Mouse (Mus musculus) right cerebral cortex, postnatal 36 days (tissue): ENCODE measurements around the gene Tmem88b.
"Not testable (repeated sequence)": the region's sequence is repeated elsewhere in the genome, so short reads cannot be mapped to it uniquely, and the experiment has no call there.

Source experiments
- DNase-seq, 2 experiments: peaks; one replicate each; pipeline ENCODE4 v3.0.0; 2022; ENCODE audit warnings: low spot score in 2 of 2, mixed read lengths in 1 of 2

Gene Tmem88b

DNA sequence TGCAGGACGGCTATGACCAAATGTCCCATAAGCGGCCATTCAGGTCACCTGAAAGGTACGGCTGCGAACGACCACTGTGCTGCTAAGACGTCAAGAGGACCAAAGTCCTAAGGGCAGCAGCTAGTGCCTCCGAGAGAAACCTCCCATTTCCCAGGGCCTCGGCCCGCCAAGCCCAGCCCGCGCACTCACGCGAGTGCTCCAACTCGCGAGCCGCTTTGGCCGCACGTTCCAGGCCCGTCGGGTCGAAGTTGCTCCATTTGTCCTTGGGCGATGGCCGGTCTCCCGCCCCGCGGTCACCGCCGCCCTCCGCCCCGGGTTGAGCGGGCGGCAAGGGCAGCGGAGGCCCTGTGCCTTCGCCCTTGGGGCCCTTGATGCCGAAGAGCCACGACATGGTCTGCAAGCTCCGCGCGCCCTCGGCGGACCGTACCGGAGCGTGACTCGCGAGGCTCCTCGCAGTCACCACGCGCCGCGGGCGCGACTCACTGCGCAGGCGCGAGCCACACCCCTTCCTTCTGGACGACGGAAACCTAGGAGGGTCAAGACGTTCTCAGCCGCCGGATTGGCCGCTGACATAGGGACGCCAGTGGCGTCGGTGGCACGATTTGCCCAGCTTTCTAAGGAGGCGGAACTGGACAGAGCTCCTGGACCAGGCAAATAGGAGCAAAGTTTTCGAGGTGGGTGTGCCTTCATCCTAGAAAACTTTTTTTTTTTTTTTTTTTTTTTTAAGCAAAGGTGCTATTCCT lies 24.9 kb downstream of the Tmem88b start, which contains the start of gene Atad3a:
Gene Atad3a (minus strand): TSS at position 481 of the 743 bp plus-strand sequence.
- DNase-seq: peak; percentile 93 to 94

DNA sequence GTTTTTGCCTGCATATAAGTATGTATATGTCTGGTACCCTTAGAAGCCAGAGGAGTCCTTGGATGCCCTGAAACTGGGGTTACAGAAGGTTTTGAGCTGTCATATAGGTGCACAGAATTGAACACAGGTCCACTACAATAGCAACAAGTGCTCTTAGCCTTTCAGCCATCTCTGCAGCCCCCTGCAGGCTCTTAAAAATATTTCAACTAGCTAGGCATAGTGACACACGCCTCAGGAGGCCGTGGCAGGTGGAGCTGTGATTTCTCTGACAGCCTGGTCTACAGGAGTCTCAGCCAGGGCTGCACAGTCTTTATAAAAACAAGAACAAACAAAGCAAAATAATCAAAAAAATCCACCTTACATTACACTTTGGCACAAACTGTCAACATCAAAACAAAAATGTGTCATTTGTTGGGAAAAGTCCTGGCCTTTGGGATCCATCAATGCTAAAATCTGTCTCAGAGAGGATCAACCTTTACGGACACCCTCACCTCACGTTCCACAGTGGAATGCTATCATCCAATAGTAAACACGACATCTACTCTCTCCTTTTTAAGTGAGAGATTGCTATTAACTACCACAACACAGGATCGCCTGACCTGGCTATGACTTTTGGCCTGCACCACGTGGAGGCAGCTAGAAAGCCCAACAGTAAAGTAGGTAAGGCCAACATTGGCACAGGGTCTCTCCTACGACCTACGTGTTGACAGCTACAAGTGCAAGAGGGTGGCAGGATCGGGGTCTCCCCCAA lies 25.6 kb downstream of the Tmem88b start:
- DNase-seq: no peak

DNA sequence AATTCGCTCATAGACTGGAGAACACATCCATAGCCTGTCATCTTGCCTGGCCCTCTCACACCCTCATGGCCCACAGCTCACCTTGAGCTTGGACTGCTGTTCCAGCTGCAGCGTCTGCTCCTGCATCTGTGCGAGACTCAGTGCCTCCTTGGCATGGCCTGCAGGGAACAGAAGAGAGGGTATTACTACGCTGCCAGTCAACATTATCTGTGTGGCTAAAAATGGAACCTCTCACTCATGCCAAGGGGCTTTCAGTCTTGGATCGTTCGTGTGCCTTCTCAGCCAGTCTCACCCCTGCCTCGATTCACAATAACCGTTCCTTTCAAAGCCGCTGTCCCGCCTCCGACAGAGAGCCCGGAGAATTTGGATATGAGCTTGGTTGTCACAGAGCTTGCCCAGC lies 28.7 kb downstream of the Tmem88b start:
- no peak for DNase-seq

DNA sequence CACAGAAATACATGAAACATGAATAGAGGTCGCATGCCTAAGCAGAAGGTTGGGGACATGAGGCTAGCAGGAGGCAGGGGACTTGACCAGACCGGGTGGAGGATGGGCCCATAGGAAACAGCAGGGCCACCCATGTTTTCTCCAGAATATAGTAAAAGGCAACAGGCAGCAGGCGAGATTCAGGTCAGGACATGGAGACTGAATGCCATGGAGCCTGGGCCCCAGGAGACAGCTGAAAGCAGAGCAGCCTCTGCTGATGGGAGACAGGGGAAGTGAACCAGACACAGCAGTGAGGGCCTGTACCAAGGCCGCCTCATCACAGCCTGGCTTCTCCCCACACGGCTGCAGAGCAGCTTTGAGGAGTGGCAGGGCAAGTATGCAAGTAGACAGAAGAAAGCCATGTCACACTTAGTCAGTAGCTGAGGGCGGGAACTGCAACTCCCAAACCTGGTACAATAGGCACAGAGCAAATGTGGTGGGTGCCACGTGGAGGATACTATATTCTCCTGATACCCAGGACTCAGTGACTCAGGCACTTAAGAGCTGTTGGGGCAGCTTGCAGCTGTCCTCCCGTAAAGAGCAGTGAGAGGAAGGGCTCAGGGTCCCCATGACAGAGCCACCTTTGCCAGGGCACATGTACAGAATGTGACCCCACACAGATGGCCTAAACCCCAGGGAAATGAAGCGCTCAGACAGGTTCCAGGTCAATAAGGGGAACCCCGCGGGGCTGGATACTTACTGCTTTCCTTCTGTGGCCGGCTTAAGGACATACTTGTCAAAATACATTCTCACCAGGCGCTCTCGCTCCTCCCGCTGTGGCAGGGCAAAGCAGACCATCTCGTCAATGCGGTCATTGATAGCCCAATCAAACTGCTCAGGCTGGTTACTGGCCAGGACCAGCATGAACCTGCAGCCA lies 38.8 kb downstream of the Tmem88b start:
- DNase-seq: no peak

DNA sequence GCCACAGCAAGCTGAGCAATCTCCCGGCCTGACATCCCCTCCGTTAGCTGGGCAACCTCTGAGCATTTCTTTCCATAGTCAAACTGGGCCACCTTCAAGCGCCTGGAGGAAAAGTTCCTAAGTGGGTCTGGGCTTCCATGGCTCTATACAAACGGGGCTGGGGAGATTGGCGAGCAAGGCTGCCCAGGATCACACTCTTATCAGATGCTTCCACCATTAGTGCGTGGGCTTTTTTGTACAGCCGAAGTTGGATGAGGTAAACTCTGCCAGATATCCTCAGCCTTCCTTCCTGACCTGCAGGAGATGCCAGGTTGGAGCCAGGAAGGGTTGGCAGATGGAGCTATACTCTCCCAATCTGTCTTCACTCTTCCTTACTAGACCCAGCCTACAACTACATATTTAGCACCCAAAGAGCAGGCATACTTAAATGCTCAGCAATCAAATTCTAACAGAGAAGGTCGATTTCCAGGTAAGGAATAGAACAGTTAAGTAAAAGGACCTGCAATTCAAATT lies 39.6 kb downstream of the Tmem88b start:
- DNase-seq: no peak

DNA sequence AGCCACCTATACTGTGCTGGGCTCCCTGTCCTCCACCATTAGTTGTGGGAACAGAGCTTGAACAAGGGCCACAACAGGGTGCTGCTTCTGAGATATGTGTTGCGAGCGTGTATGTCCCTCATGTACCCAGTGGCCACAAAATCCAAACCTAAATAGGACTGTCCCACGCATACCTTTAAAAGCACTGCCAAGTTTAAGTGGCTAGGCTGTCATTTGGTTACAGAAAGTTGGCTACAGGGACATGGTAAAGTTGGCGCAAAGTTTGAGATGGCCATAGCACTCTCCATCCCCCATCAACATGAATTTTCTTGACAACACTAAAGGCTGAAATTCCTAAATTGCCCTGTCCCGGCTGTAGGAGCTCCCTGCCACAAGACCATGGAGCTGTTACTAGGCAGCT lies 40.5 kb downstream of the Tmem88b start:
- no peak for DNase-seq

DNA sequence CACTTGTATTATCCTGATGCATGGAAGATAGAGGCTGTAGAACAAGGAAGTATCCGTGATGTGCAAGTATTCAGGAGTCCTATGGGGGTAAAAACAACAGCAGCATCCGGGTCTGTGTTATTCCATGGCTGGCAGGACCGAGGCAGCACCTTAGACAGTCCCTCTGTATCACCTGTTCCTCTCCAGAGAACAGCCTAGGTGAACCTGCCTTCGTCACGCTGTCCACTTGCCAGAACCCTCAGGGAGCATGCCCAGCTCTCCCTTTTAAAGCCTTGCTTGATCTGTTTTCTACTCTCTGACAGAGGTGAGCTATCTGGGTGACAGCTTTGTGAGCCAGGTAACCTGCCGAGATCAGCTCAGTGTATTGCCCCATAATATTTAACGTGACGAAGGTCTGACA lies 41.2 kb downstream of the Tmem88b start:
- DNase-seq: no peak

DNA sequence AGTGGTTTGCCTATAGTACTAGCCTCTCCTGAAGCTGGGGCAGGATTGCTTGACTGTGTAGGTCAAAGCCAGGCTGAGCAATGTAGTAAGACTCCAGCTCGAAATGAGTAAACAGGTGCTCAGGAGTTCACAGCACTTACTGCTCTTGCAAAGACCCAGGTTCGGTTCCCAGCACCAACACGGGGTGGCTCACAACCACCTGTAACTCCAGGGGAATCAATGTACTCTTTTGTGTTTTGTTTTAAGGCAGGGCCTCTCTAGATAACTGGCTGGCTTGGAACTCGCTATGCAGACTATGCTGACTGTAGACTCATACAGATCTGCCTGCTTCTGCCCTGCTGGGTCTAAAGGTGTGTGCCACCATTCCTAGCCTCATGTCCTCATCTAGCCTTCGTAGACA lies 43.0 kb downstream of the Tmem88b start:
- DNase-seq: no peak

DNA sequence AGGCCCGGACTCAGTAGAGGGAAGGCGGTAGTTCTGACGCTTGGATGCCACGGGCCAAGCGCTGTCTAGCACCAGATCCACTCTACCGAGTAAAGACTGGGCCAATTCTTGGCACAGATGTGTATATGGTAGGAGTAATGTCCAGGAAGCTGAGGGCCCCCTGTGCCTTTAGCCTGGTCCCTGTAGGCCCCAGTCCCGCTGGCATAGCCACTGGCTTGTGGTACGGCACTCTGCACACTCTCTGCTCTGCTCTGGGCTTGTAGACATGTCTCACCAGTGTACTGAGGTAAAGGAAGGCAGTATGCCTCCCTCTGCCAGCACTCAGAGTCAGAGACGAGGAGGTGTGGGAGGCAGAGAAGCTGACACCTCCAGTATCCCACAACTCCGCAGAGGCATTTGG lies 45.0 kb downstream of the Tmem88b start:
- not testable (repeated sequence) for DNase-seq

DNA sequence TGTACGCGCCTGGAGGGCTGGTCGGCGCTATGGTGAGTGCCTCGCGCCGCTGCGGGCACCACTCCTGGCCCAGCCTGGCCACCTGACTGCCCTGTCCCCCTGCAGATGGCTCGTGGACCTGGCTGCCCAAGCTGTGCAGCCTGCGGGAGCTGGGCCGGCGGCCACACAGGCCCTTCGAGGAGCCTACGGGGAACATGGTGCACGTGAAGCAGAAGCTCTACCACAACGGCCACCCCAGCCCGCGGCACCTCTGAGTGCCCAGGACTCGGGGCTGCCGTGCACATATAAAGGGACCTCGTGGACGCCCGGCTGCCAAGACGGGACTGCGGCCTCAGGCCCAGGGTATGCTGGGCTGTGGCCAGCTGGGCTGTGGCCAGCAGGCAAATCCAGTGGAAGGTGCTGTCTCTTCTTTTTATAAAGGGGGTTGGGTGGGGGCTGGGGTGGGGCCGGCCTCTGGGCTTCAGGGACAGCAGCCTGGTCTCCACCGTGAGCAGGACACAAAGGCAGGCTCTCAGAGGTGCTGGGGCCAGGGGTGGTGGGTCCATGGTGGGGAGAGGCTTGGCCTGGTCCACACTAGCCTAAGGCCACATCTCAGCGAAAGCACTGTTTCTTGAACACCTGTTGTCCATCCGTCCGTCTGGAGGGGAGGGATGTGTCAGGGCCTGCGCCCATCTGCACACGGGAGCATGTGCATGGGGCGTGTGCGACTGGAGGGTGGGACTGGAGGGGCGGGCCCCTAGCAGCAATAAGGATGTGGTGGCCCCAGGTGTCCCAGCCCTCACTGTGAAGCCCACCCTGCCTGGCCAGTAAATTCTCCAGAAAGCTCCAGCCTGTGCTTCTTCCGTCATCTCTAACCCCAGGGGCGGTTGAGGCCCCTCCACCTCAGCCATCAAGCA lies 45.7 kb downstream of the Tmem88b start:
- no peak for DNase-seq

DNA sequence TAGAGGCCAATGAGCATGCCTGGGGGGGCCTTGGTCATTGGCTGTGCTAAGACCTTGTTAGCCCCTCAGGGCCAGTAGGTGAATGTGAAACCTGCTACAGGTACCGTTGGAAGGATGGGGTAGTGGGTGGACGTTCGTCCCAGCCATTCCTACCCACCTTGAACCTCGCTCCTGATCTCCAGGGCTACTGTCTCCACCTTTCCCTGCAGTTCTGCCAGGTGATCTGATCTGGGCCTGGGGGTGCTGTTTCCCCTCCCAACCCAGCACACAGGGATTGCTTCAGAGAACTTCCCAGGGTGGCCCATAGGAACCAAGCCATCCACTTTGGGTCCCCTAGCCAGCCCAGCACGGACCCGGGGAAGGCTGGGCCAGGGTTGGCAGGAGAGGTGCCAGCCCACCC lies 46.5 kb downstream of the Tmem88b start:
- no peak for DNase-seq

DNA sequence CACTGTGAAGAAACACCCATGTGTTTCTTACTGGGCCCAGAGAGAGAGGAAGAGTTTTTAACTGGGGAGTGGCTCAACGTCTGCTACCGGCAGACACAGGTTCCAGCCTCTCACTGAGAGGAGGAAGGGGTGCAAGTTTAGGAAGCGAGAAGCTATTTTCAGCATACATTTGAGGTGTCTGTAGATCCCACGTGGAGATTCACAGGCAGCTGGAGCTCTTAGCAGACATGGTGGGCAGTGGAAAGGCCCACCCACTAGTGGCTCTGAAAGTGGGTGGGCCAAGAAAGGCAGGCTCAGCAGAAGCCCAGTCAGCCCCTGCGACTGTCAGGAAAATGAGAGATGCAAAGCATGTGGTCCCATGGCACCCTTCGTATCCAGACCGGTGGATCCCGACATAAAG lies 47.4 kb downstream of the Tmem88b start:
- peak; percentile 54 to 77 for DNase-seq

DNA sequence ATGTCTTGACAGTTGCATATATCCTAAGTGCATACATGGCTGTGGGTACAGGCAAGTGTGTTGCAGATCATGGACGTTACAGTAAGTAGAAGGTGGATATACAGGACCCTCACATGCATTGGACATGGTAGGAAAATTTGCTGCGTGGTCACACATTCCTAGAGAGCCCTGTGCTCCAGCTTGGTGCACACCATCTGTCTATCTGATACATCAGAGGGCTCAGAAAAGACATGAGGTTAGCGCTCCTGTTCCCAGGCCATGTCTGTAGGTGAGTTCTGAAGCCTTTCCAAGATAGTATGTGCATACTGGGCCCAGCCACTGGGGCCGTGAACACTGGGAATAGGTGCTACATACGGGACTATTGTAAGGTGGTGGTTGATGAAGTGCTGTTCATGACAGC lies 49.3 kb downstream of the Tmem88b start:
- DNase-seq: no peak

DNA sequence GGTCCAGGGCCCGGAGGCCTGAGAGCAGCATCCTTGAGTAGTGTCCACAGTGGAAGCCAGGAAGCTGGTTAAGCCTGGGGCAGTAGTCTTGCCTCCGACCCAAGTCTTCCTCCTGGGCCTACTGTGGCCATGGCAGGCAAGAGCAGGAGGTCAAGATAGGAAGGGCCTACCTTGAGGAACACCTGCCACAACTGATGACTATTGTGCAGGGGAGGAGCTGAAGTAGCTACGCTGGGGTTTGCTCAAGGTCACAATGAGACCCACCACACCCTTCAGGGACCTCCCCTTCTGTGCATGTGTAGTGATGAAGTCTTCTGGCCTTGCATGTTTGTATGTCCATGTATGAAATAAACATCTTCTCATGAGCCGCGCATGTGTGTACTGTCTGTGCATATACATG lies 49.9 kb downstream of the Tmem88b start:
- no peak for DNase-seq

DNA sequence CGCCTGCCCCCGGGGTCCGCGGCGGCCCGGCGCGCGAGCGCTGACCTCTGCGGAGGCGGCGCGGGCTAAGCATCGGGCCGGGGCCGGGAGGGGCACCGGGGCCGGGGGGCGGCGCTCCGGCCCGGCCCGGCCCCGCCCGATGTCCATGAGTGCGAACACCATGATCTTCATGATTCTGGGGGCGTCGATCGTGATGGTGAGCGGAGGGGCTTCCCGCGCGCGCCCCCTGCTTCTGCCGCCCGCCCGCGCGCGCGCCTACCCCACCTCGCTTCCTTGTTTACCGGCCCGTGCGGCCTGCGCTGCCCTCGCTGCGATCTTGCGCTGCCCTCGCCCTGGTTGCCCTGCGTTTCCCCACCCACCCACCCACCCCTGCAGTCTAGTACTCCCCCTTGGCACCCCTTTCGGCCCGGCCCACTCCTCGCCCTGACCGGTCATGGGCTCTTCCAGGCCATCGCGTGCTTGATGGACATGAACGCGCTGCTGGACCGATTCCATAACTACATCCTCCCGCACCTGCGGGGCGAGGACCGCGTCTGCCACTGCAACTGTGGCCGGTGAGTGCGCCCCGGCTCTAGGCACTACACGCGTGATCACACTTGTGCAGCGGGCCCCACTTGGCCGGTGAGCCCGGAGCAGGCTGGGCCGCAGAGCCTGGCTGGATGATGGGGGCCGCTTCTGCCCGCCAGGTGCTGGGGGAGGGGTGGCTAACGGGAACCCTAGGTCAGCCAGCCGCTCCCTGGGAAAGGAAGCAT lies 50.5 kb downstream of the Tmem88b start:
- peak in 1 of 2 experiments; percentile 28 for DNase-seq

DNA sequence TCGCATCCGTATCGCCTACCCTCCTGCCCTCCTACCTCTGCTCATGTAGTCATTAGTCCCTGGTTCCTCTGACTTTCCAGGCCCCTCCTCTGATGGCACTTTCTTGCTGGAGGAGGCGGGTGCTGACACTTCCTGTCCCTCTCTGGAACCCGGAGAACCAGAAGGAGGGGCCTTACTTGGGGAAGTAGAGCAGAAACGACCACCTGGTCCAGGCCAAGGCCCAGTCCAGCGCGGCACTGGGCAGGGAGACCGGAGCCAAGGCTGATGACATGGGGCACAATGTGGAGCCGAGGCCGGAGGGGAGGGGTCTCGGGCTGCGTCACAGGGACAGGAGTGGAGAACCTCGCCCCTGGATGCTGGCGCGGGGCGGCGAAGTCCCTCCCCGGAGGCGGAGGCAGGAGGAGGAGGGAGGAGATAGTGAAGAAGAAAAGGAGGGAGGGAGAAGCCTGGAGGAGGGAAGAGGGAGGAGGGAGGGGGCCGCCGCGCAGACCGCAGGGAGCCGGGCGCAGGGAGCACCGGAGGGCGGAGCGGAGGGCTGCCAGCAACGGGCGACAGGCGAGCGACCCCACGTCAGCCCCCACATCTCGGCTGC lies 51.2 kb downstream of the Tmem88b start, which contains the start of gene Tmem240:
Gene Tmem240 (plus strand): TSS at position 451 of the 592 bp plus-strand sequence.
- DNase-seq: peak; percentile 88 to 91

DNA sequence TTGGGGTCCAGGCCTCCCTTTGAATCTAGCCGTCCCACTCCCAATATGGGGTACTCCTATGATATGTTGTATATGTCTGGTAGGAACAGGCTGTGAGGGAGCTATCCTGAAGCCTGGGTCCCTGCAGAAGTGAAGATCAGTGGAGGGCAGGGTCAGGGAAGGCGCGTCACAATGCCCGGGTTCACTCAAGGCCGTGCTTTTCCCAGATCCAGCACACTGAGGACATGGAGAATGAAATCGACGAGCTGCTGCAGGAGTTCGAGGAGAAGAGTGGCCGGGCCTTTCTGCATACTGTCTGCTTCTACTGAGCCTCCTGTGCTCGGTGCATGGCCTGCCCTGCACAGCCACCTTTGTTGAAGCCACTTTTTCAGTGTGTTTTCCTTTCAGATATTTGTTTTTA lies 52.4 kb downstream of the Tmem88b start:
- no peak for DNase-seq
